Mouse (Mus musculus) mammary gland, adult 2 months (tissue): ENCODE measurements around the gene Cyp4f39. TPM values are rescaled to one million over a fixed set of nuclear protein-coding genes. Genes with fewer than 3 reads are reported as not detected.

Source experiments
- polyA plus RNA-seq: library from polyadenylated mRNA; depleted of rRNA; stranded (reverse); fragments of >200 nt; gene quantifications from 2 replicates; pipeline ENCODE4 v1.2.3, GENCODE M21; 2012; ENCODE audit warnings: low replicate concordance; rRNA removed

Gene Cyp4f39
- 1.1 and 2.9 TPM in 2 replicates for polyA plus RNA-seq

GRCm38 (mm10) chr17:32452482-32452881 lies at the start of gene Cyp4f39:
Gene Cyp4f39 (plus strand): TSS chr17:32452723.

GRCm38 (mm10) chr17:32403417-32403816 lies 49.1 kb upstream of the Cyp4f39 start, which contains the start of gene Rasal3:
Gene Rasal3 (minus strand): TSS chr17:32403583.

GRCm38 (mm10) chr17:32424034-32424433 lies 28.5 kb upstream of the Cyp4f39 start, which contains the start of gene Pglyrp2:
Gene Pglyrp2 (minus strand): TSS chr17:32424167.

GRCm38 (mm10) chr17:32505851-32506728 lies 53.6 kb downstream of the Cyp4f39 start, which contains the start of gene Cyp4f17:
Gene Cyp4f17 (plus strand): TSS chr17:32506050.

GRCm38 (mm10) chr17:32536051-32536866 lies 83.7 kb downstream of the Cyp4f39 start, which contains the start of gene Cyp4f16:
Gene Cyp4f16 (plus strand): TSS chr17:32536558.

Other genes starting within 250 kb of the Cyp4f39 start
- gene Brd4, start 168.0 kb upstream of the Cyp4f39 start, polyA plus RNA-seq = 20.0 and 46.1 TPM in 2 replicates
- gene Akap8, start 131.5 kb upstream of the Cyp4f39 start, polyA plus RNA-seq = 53.6 and 100 TPM in 2 replicates
- gene Akap8l, start 102.1 kb upstream of the Cyp4f39 start, polyA plus RNA-seq = 115 and 239 TPM in 2 replicates
- 30.7 and 44.1 TPM in 2 replicates for gene Wiz, start 63.3 kb upstream of the Cyp4f39 start, polyA plus RNA-seq
- gene Rasal3, start 49.1 kb upstream of the Cyp4f39 start, polyA plus RNA-seq = 69.0 and 131 TPM in 2 replicates
- 24.6 and 56.6 TPM in 2 replicates for gene Pglyrp2, start 28.6 kb upstream of the Cyp4f39 start, polyA plus RNA-seq
- 14.4 and 16.4 TPM in 2 replicates for gene Cyp4f17, start 53.3 kb downstream of the Cyp4f39 start, polyA plus RNA-seq
- gene Cyp4f16, start 83.8 kb downstream of the Cyp4f39 start, polyA plus RNA-seq = 19.4 and 19.5 TPM in 2 replicates
- gene Cyp4f37, start 168.6 kb downstream of the Cyp4f39 start, polyA plus RNA-seq = 0.30 TPM in 1 of 2 replicates, not detected in the other
- gene Cyp4f40, start 206.2 kb downstream of the Cyp4f39 start, polyA plus RNA-seq = not detected in 2 replicates
- 1.8 and 2.5 TPM in 2 replicates for gene Cyp4f15, start 232.9 kb downstream of the Cyp4f39 start, polyA plus RNA-seq